Mouse (Mus musculus): ENCODE measurements around the gene Sox13. TPM values are rescaled to one million over a fixed set of nuclear protein-coding genes. Genes with fewer than 3 reads are reported as not detected.
A peak's percentile ranks its signal among the peaks of the same experiment; 100 is the strongest.

Sox13 gene
- polyA plus RNA-seq, 1 experiment from 2014 or later = 3.4 TPM

DNA sequence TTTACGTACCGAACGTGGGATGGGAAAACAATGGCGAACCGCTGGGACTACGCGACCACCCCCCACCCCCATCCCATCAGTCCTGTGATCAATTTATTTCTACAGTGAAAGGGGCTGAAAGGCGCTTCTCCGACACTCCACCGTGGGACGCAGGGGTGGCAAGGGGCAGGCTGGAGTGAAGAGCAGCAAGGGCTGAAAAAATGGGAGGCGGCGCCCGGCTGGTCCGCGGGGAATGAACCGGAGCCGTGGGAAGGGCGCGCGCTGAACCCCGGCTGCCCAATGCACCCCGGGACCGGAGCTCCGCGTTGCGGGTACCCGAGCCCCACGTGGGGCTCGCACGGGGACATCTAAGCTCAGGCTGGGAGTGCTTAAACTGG, 1.0 kb downstream of the Sox13 start:
- under 1% methylated on average over 31 of the region's 31 CpGs for WGBS (ENCODE audit: insufficient replicate concordance)
- Histone ChIP-seq H3K4me3 (peak overlapping the region; percentile 60), H3K4me1 (peaks cover 24% of the 10 kb centered on the region; the same call in 1 of the 2 replicates), H3K27me3 (replicated peaks) (peaks cover 82% of the 10 kb centered on the region), H3K36me3 (no peaks in the 10 kb centered on the region), H3K9me3 (replicated peaks) (no peaks in the 10 kb centered on the region), H3K27ac (0 out of 2 replicates have a peak overlapping the region, but pooled peaks have one; percentile 72), H3K9ac (peak overlapping the region; percentile 63), H3K4me2 (peak overlapping the region; percentile 76)
- no peak for ATAC-seq

DNA sequence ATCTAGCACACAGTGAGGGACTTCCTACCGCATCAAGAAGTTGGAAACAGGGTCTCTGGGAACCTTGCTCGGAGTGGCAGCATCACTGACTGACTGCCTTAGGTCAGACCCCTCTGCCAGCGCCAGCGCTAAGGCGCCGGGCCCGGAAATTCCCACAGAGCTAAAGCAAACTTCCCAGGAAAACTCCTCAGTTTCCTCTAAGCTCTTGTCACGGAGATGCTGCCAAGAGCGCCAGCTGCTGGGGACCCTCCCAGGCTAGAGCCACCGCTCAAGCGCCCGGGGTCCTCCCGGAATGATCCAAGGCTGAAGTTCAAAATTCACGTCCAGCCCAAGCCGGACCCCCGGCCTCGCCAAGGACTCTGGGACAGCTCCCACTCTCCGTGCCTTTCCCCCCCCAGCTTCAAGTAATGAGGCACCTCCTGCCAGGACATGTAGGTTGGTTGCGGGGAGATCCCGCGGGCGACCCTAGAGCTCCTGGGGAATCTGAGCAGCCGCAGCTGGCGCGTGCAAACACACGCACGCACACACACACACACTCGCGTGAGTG, 1.5 kb downstream of the Sox13 start:
- 3% methylated on average over 29 of the region's 29 CpGs for WGBS (ENCODE audit: insufficient replicate concordance)
- Histone ChIP-seq H3K36me3 (no peaks in the 10 kb centered on the region), H3K27me3 (replicated peaks) (peaks cover 85% of the 10 kb centered on the region), H3K9me3 (replicated peaks) (no peaks in the 10 kb centered on the region), H3K9ac (peak overlapping the region; percentile 63), H3K4me1 (peaks cover 28% of the 10 kb centered on the region), H3K4me2 (peak overlapping the region; percentile 76), H3K4me3 (peak overlapping the region; percentile 60), H3K27ac (no peak overlapping the region)
- no peak for ATAC-seq

DNA sequence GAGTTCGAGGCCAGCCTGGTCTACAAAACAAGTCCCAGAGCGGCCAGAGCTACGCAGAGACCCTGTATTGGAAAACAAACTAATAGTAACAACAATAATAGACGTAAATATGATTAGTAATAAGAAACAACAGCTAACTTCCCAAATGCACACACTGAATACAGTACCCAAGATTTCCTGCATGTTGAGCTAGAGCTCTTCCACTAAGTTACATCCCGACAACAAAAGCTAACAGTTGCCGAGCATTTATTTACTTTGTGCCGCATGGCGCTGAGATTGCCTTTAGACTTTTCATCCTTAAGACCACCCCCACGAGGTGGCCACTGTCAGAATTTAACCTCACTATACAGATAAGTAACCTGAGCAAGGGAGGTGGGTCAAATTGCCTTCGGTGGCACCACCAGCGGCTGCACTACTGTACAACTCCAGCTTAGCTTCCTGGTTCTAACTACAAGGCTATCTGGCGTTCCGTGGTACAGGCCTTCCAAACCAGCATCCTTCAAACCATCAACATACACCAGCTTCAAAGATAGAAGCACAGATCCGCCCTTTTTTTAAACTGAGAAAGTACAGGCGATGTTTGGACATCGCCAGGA, 2.1 kb downstream of the Sox13 start:
- ATAC-seq = no peak
- Histone ChIP-seq H3K36me3 (no peaks in the 10 kb centered on the region), H3K9me3 (replicated peaks) (no peaks in the 10 kb centered on the region), H3K4me2 (peak overlapping the region; percentile 76), H3K4me1 (peaks cover 34% of the 10 kb centered on the region), H3K9ac (no peak overlapping the region), H3K27me3 (replicated peaks) (peaks cover 85% of the 10 kb centered on the region), H3K4me3 (peak overlapping the region; percentile 60), H3K27ac (no peak overlapping the region)
- 50% methylated on average over 16 of the region's 16 CpGs for WGBS (ENCODE audit: insufficient replicate concordance)

DNA sequence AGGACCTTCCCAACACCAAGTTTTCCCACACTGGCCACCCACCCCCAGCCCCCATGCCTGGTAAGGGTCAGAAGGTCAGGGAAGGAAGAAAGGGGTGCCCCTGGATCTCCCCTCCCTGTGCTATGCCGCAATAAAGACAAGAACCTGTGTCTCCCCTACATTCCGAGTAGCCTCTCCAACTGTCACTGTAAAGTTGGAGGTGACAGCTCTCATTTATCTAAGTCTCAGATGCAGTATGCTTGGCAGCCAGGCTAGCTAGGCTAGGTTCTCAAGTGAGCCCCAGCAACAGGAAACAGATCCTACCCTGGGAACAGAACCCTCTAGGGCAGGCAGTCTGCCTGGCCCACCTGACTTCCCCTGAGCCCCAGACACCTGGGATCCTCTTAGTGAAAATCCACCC, 3.1 kb downstream of the Sox13 start:
- WGBS (ENCODE audit: insufficient replicate concordance) = 50% methylated on average over 2 of the region's 2 CpGs
- Histone ChIP-seq H3K27ac (no peak overlapping the region), H3K4me1 (peaks cover 45% of the 10 kb centered on the region), H3K27me3 (replicated peaks) (peaks cover 81% of the 10 kb centered on the region), H3K9me3 (replicated peaks) (no peaks in the 10 kb centered on the region), H3K9ac (no peak overlapping the region), H3K4me2 (no peak overlapping the region), H3K4me3 (no peak overlapping the region), H3K36me3 (no peaks in the 10 kb centered on the region)
- ATAC-seq = no peak

DNA sequence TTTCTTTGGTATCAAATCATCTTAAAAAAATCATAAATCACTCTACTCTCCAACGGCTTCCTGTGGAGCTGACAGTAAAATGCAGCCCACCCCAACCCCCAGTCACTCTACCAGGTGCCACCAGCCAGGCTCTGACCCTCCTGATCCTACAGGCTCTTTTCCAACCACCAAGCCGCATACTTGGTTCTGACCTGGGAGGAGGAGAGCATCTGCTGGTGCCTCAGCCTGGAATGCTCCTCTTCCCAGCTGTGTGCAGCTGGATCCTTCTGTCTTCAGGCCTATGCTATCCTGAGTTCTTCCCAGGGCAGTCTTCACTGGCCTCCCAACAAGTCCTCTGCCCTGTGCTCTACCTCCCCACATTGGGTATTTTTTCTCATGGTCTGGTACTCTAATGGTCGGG, 3.7 kb downstream of the Sox13 start:
- H3K9me3 ChIP-seq (replicated peaks) = no peaks in the 10 kb centered on the region
- no peak overlapping the region for H3K4me3 ChIP-seq
- H3K4me1 ChIP-seq = peaks cover 46% of the 10 kb centered on the region
- H3K27me3 ChIP-seq (replicated peaks) = peaks cover 75% of the 10 kb centered on the region
- H3K36me3 ChIP-seq = no peaks in the 10 kb centered on the region
- no peak overlapping the region for H3K4me2 ChIP-seq
- no peak overlapping the region for H3K9ac ChIP-seq
- 72% methylated on average over 3 of the region's 3 CpGs for WGBS (ENCODE audit: insufficient replicate concordance)
- no peak overlapping the region for H3K27ac ChIP-seq
- ATAC-seq = no peak

DNA sequence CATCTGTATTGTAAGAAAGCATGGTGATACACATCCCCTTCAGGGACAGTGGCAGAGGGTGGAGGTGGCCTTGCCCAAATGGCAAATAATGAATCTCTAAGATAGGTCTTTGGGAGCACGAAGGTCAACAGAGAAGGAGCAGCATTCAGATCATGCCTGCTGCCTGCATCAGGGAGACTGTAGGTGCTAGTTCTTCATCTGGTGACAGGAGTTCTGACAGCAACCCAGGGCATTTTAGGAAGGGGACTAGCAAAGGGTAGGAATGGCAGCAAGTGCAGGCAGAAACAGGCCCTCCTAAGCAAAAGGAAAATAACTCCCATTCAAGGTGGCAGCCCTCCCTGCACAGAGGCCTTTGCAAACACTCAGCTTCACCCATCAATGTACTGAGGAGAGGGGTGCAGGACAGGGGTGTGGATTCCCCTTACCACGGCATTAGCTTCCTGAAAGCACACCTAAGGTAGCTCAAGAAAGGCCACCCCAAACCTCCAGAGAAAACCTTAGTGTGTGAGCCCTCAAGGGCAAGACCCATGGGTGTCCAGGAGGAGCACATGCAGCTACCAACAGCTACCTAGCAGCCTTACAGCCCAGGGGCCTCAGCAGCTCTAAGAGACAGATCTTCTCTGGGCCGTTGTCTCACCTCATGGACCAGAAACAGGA, 4.9 kb downstream of the Sox13 start:
- Histone ChIP-seq H3K27me3 (replicated peaks) (peaks cover 63% of the 10 kb centered on the region), H3K9me3 (replicated peaks) (no peaks in the 10 kb centered on the region), H3K9ac (no peak overlapping the region), H3K4me3 (no peak overlapping the region), H3K4me2 (no peak overlapping the region), H3K4me1 (peaks cover 46% of the 10 kb centered on the region), H3K36me3 (no peaks in the 10 kb centered on the region), H3K27ac (no peak overlapping the region)
- ATAC-seq = no peak
- 57% methylated on average over 3 of the region's 3 CpGs for WGBS (ENCODE audit: insufficient replicate concordance)

DNA sequence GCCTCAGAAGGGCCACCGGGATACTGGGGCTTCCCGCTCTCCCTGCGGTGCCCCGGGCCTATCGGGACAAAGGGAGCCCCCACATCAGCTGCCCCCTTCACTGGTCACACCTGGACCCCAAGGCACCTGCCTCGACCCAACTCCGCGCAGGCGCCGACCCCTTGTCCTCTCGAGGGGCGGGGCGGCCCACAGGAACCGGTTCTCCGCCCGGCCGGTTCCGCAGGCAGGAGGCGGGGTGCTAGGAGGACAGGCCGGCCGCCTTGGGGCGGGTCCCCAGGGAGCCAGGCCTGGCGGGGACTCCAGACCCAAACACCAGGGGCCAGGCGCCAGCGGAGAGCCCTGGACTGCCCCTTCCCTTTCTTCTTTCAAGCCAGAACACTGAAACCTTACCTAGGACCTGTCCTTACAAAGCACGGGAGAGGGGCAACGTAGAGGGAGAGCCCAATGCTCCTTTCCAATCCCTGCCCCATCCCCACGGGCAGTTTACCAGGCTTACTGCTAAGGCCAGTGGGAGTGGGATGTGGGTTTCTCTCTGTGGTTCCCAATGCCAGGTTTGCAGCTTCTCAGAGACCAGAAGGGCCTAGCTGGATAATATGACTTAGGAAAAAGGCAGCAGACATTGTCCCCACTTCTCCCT, 5.9 kb downstream of the Sox13 start:
- H3K4me2 ChIP-seq = peak overlapping the region; percentile 69
- peak overlapping the region; percentile 52 for H3K4me3 ChIP-seq
- no peaks in the 10 kb centered on the region for H3K36me3 ChIP-seq
- no peak overlapping the region for H3K27ac ChIP-seq
- H3K27me3 ChIP-seq (replicated peaks) = peaks cover 53% of the 10 kb centered on the region
- no peak; the same call in 1 of the 2 replicates for ATAC-seq
- peaks cover 47% of the 10 kb centered on the region for H3K4me1 ChIP-seq
- H3K9ac ChIP-seq = peak overlapping the region; percentile 44
- 10% methylated on average over 28 of the region's 28 CpGs for WGBS (ENCODE audit: insufficient replicate concordance)
- no peaks in the 10 kb centered on the region for H3K9me3 ChIP-seq (replicated peaks)

DNA sequence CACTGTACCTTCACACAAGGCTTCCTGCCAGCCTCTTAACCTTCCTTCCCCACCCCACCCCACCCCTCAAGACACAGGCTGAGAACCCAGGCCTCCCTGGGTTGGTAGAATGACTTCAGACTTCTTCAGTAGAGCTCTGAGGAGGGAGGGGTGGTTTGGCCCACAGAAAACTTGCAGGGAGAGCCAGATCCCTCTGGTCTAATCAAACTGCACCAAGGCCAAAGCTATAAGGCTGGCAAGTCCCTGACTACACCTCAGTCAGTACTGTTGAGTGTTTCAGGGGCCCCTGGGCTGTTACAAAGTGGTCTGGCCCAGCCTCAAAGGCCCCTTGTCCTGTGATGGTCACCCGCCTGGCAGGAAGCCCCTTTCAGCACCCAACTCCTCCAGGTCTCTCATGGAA, 6.6 kb downstream of the Sox13 start:
- H3K27ac ChIP-seq = no peak overlapping the region
- H3K4me2 ChIP-seq = peak overlapping the region; percentile 69
- H3K36me3 ChIP-seq = no peaks in the 10 kb centered on the region
- peaks cover 51% of the 10 kb centered on the region for H3K4me1 ChIP-seq
- peaks cover 46% of the 10 kb centered on the region for H3K27me3 ChIP-seq (replicated peaks)
- H3K9ac ChIP-seq = no peak overlapping the region
- no peaks in the 10 kb centered on the region for H3K9me3 ChIP-seq (replicated peaks)
- WGBS (ENCODE audit: insufficient replicate concordance) = 33% methylated on average over 1 of the region's 1 CpGs
- ATAC-seq = no peak
- peak overlapping the region; percentile 52; the same call in 1 of the 2 replicates for H3K4me3 ChIP-seq

DNA sequence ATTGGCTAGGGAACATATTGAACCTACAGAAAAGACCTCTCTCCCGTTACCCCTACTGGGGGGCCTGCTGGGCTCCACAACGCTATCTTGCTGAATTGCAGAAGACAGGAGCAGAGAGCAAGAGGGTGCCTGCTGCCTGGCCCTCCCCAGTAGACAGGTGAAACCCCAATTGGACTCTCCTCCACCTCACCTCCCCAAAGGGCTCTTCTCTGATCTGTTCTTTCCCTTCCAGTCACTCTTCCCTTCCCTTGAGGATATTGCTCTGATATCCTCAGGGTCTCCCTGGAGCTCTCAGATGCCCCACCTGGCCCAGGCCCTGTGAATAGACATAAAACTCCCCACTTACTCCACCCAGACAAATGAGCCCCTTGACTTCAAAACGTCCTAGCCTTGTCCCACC, 7.1 kb downstream of the Sox13 start:
- 51% methylated on average over 3 of the region's 3 CpGs for WGBS (ENCODE audit: insufficient replicate concordance)
- ATAC-seq = no peak
- no peak overlapping the region for H3K4me2 ChIP-seq
- H3K36me3 ChIP-seq = no peaks in the 10 kb centered on the region
- H3K27ac ChIP-seq = no peak overlapping the region
- no peaks in the 10 kb centered on the region for H3K9me3 ChIP-seq (replicated peaks)
- H3K4me3 ChIP-seq = no peak overlapping the region
- no peak overlapping the region for H3K9ac ChIP-seq
- H3K27me3 ChIP-seq (replicated peaks) = peaks cover 42% of the 10 kb centered on the region
- peaks cover 51% of the 10 kb centered on the region for H3K4me1 ChIP-seq

DNA sequence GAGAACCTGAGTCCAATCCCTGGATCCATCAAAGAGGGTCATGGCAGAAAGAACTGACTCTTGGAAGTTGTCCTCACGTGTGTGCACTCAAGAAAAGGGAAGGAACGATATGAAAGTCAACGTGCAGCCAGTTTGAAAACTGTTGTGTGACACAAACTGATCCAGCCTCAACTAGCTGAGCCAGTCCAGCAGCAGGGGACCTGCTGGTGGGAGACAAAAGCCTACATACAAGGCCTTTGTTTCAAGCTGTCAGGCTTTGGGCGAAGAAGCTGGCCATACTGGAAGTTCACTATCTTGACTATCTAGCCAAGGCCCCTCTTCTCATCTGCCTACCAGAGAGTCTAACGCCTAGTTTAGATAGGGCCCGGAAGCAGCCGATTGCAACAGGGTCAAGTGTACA, 7.7 kb downstream of the Sox13 start:
- Histone ChIP-seq H3K4me3 (no peak overlapping the region), H3K27ac (no peak overlapping the region), H3K4me2 (no peak overlapping the region), H3K36me3 (no peaks in the 10 kb centered on the region), H3K9me3 (replicated peaks) (no peaks in the 10 kb centered on the region), H3K27me3 (replicated peaks) (peaks cover 35% of the 10 kb centered on the region), H3K9ac (no peak overlapping the region), H3K4me1 (peaks cover 51% of the 10 kb centered on the region)
- ATAC-seq = no peak
- WGBS (ENCODE audit: insufficient replicate concordance) = 54% methylated on average over 7 of the region's 7 CpGs

DNA sequence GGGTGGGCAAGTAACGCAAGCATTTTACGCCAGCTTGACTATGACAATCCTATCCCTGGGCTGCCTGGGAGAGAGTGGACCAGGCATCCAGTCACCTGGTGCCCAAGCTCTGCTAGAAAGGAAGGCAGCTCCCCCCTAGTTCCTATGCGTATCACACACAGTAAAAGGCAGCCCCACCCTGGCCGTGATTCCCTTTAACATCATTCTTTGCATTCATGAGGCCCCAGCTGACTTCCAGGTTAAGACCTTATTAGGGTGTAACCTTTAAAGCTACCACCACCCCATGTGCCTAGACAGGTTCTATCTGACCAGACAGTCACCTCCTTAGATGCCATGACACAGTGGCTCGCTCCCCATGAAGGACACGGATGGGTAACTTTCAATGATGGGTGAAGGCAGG, 8.7 kb downstream of the Sox13 start:
- H3K4me3 ChIP-seq = no peak overlapping the region
- WGBS (ENCODE audit: insufficient replicate concordance) = 80% methylated on average over 6 of the region's 6 CpGs
- H3K4me2 ChIP-seq = no peak overlapping the region
- H3K9ac ChIP-seq = no peak overlapping the region
- no peak overlapping the region for H3K27ac ChIP-seq
- peaks cover 42% of the 10 kb centered on the region for H3K4me1 ChIP-seq
- peaks cover 25% of the 10 kb centered on the region for H3K27me3 ChIP-seq (replicated peaks)
- no peaks in the 10 kb centered on the region for H3K9me3 ChIP-seq (replicated peaks)
- H3K36me3 ChIP-seq = no peaks in the 10 kb centered on the region
- no peak for ATAC-seq

DNA sequence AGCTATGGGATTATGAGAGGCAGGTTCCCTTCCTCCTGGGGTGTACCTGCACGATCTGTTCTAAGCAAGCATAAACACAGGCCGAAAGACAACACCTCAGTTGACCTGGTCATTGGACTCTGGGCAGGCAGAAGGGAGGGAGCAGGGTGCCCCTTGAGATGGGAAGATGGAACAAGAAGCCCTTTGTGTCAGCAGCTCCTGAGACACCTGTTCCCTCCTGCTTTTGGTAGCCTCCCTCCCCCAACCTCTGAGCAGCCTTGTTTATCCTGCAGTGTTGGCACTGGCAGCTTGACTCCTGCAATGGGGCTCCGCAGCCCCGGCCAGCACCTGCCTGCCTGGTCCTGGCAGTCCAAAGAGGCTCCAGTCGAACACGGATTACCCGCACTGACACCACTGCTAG, 9.1 kb downstream of the Sox13 start:
- 67% methylated on average over 7 of the region's 7 CpGs for WGBS (ENCODE audit: insufficient replicate concordance)
- Histone ChIP-seq H3K4me1 (peaks cover 42% of the 10 kb centered on the region), H3K36me3 (no peaks in the 10 kb centered on the region), H3K27me3 (replicated peaks) (peaks cover 21% of the 10 kb centered on the region), H3K4me3 (no peak overlapping the region), H3K4me2 (no peak overlapping the region), H3K27ac (no peak overlapping the region), H3K9ac (no peak overlapping the region), H3K9me3 (replicated peaks) (no peaks in the 10 kb centered on the region)
- ATAC-seq = no peak

Measured in liver, embryonic 12.5 days (tissue).